Mouse (Mus musculus): ENCODE data around the gene Akt1s1.

Gene Akt1s1

GRCm38 (mm10) chr7:44900632-44901031, 51.8 kb downstream of the Akt1s1 start:
- DNase-seq (ENCODE audit: low read depth, low spot score), result no peak

GRCm38 (mm10) chr7:44901230-44901722, 52.5 kb downstream of the Akt1s1 start:
- peak; percentile 87 for DNase-seq (ENCODE audit: low read depth, low spot score)

Measured in CD4-positive helper T cell, adult 2 months (primary cell).